Mouse (Mus musculus): ENCODE results near the gene Gm8165. TPM values are rescaled to one million over a fixed set of nuclear protein-coding genes. Genes with fewer than 3 reads are reported as not detected.
"Not testable (repeated sequence)": the region's sequence is repeated elsewhere in the genome, so short reads cannot be mapped to it uniquely, and the experiment has no call there.

Gene Gm8165
- not detected for total RNA-seq (2021)
- long read RNA-seq, experiment 1, result 0 reads
- long read RNA-seq, experiment 2, result 0 reads

- intact Hi-C loops (cut with DNase I; ENCODE audit: low total_unique reads); DNase-seq: not testable (repeated sequence)
Measured at GRCm38 (mm10) chr14:43677099-43677498, at the start of gene Gm8165. TSS of gene Gm8165 (minus strand) at chr14:43677199.

DNA sequence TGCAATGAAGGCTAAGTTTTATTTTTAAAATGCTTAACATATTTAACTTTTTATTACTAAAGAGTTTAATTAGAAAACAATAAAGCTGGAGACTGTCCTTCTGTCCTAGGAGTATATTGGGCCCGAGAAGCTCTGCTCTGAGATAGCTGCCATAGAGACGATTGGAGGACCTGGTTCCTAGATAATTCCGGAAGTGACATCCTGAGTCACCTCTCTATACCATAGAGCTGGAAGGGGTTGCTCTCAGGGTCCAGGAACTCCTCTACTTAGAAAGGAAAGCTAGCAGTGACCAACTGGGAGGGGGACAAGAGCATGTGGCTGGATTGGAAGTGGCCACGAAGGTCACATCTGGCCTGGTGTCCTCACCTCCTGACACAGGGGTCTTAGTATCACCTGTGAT is 20.6 kb upstream of the Gm8165 start, which contains the start of gene Gm7324:
TSS of gene Gm7324 (plus strand) at position 208 of the 400 bp plus-strand sequence.
- intact Hi-C loops (cut with DNase I; ENCODE audit: low total_unique reads); DNase-seq: not testable (repeated sequence)

Other genes with a start within 250 kb of the Gm8165 start
- not detected for gene Gm5799, start 133.6 kb downstream of the Gm8165 start, total RNA-seq (2021)
- not detected for gene Gm17654, start 98.1 kb downstream of the Gm8165 start, total RNA-seq (2021)
- gene Gm10375, start 69.2 kb downstream of the Gm8165 start, total RNA-seq (2021), result not detected
- under 1 TPM; 0.24 to 0.25 TPM for gene Gm7324, start 20.6 kb upstream of the Gm8165 start, total RNA-seq (2021)
- gene Gm16506, start 50.3 kb upstream of the Gm8165 start, total RNA-seq (2021), result not detected
- not detected for gene Gm6526, start 70.7 kb upstream of the Gm8165 start, total RNA-seq (2021)
- not detected for gene Gm8180, start 107.5 kb upstream of the Gm8165 start, total RNA-seq (2021)
- gene Ear1, start 198.3 kb upstream of the Gm8165 start, total RNA-seq (2021), result not detected
- not detected for gene Ear10, start 246.4 kb upstream of the Gm8165 start, total RNA-seq (2021)
- gene Gm8113, start 248.2 kb upstream of the Gm8165 start, total RNA-seq (2021), result under 1 TPM; 0.12 to 0.18 TPM